Mouse (Mus musculus) spleen, adult 12 weeks (tissue): ENCODE measurements around the gene Pdik1l.

Experiments
- DNase-seq: peaks from one replicate; pipeline ENCODE4 v3.0.0; 2022; ENCODE audit warnings: low spot score

The Pdik1l gene

DNA sequence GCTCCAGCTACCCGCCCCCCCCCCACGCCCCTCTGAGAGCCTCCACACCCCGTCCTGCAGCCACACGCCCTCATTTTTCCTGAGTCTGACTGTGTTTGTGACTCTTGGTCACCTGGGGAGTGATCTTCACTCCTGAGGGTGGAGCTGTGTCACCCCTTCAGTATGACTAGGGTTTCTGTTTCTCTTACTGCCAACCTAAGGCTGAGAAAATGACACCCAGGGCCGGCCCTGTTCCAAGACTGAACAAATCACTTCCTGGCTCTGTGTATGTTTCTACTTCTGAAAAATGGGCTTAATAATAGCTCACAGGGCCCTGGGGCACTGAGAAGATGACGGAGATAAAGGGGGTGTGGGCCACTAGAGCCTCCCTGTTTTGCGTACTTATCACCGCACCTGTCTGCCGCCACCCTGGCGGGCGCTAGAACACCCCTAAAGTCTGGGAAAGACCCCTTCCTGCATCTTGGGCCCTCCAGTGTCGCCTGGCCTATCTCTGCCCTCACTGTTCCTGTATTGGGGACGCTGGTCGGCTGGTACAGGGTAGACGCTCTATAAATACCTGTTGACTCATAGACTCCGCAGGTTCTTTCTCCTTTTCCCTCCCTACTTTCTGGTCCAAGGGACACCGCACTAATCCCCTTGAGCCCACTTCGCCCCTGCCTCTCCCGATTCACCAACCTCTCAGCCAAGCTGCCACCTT lies 50.0 kb downstream of the Pdik1l start:
- no peak for DNase-seq

DNA sequence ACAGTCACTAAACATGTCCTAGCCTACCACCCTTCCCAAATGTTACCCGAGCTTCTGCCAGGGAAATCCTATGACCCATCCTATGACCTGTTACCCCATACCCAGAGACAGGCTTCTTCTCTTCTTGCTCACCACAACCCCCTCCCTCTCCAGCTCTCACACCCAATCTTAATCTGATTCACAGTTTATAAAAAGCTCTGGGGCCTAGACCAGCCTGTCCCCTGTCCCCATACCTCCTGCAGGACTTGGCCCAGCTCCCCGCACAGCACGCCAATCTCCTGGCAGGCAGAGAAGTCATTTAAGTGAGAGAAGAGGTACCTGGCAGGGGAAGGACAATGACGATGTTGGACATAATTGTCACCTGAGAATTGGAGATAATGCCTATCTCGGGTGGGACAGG lies 52.8 kb downstream of the Pdik1l start:
- DNase-seq: no peak

DNA sequence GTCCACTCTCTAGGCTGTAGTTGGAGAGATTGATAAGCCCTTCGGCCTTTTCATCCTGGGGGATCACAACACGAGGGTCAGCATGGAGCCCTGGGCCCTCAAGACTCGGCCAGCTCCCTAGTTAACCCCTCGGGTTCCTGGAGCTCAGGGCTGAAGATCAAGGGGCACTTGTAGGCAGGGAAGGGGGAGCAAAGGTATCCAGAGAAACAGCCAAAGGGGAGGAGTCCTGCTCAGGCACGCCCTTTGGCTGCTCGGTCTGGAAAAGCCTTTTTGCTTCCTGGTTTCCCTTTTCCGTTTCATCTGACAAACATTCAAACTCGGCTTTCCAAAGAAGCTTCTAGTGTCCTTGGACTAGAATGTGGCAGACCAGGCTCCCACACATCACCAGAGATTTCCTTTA lies 57.3 kb downstream of the Pdik1l start:
- no peak for DNase-seq

DNA sequence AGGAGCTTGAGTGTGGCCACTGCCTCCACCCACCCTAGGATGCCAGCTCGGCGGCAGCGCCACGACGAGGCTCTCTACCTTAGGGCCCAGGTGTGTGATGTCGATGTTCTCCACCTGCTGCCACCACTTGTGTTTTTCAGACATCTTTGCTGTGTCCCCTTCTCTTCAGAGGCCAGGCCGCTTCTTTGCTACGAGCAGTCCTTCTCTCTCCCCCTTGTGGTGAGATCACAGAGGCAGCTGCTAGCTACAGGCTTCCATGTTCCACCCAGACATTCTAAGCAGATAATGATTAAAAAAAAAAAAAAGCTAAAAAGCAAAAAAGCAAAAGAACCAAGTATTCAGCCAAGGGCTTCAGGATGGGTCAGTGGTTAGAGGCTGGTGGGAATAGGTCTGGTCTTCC lies 60.5 kb downstream of the Pdik1l start, which contains the start of gene Catsper4:
TSS of gene Catsper4 (minus strand) at position 190 of the 400 bp plus-strand sequence.
- no peak for DNase-seq
